Mouse (Mus musculus) limb, embryonic 13.5 days (tissue): ENCODE results near the gene Hdac5. TPM values are rescaled to one million over a fixed set of nuclear protein-coding genes. Genes with fewer than 3 reads are reported as not detected.

Source experiments
- ATAC-seq: fragments of 200-750 bp; cut with Nextera tagmentation; 2 replicates; pipeline ENCODE4 v1.8.0; 2017; ENCODE audit warnings: low read depth, moderate number of reproducible peaks, moderate TSS enrichment; ENCODE audit not compliant: low FRiP score
- H3K27ac ChIP-seq: fragments of 300-500 bp; sonication (generic); 2 replicates; pipeline ENCODE4 v1.5.1; 2015; ENCODE audit warnings: inconsistent platforms, mild to moderate bottlenecking, moderate library complexity
- H3K27me3 ChIP-seq: fragments of 300-500 bp; sonication (generic); 2 replicates; pipeline ENCODE4 v1.6.1; 2015; ENCODE audit warnings: mild to moderate bottlenecking, inconsistent platforms
- H3K36me3 ChIP-seq: fragments of 300-500 bp; sonication (generic); 2 replicates; pipeline ENCODE4 v1.6.1; 2015; ENCODE audit warnings: inconsistent platforms, mild to moderate bottlenecking, moderate library complexity
- H3K4me1 ChIP-seq: fragments of 300-500 bp; sonication (generic); 2 replicates; pipeline ENCODE4 v1.6.1; 2015; ENCODE audit warnings: inconsistent platforms
- H3K4me2 ChIP-seq: fragments of 300-500 bp; sonication (generic); replicated peaks from 2 replicates; pipeline ENCODE4 v1.6.1; 2015; ENCODE audit warnings: inconsistent platforms, mild to moderate bottlenecking, moderate library complexity
- H3K4me3 ChIP-seq: fragments of 300-500 bp; sonication (generic); 2 replicates; pipeline ENCODE4 v1.5.1; 2015; ENCODE audit warnings: moderate library complexity, mild to moderate bottlenecking, inconsistent platforms
- H3K9ac ChIP-seq: fragments of 300-500 bp; sonication (generic); 2 replicates; pipeline ENCODE4 v1.6.1; 2015; ENCODE audit warnings: mild to moderate bottlenecking, inconsistent platforms
- H3K9me3 ChIP-seq: fragments of 300-500 bp; sonication (generic); 2 replicates; pipeline ENCODE4 v1.6.1; 2016; ENCODE audit warnings: inconsistent platforms
- WGBS: fragments of 180-500 bp; shearing (Covaris S2); methylation state at CpG from one replicate; pipeline ENCODE4 v1.1.7; 2015; 5-methylcytosine and 5-hydroxymethylcytosine counted together
- polyA plus RNA-seq: library from polyadenylated mRNA; unstranded; fragments of >200 nt; fragmentation: Nextera tagmentation; extraction: Ambion mirVana; gene quantifications from 2 replicates; pipeline ENCODE4 v1.2.1, GENCODE M21; 2015

The Hdac5 gene
- polyA plus RNA-seq, 1 experiment from 2014 or later: 68.6 TPM

GRCm38 (mm10) chr11:102220451-102220850 is 9.5 kb downstream of the Hdac5 start:
- peaks cover 73% of the 10 kb centered on the region for H3K4me1 ChIP-seq
- H3K27ac ChIP-seq: peak overlapping the region; percentile 22; the same call in 1 of the 2 replicates
- 56% methylated on average over 6 of the region's 6 CpGs for WGBS
- no peaks in the 10 kb centered on the region for H3K9me3 ChIP-seq
- peaks cover 28% of the 10 kb centered on the region for H3K36me3 ChIP-seq
- no peak overlapping the region for H3K4me3 ChIP-seq
- ATAC-seq: no peak
- H3K4me2 ChIP-seq: no peak overlapping the region
- H3K27me3 ChIP-seq: no peaks in the 10 kb centered on the region
- H3K9ac ChIP-seq: no peak overlapping the region

DNA sequence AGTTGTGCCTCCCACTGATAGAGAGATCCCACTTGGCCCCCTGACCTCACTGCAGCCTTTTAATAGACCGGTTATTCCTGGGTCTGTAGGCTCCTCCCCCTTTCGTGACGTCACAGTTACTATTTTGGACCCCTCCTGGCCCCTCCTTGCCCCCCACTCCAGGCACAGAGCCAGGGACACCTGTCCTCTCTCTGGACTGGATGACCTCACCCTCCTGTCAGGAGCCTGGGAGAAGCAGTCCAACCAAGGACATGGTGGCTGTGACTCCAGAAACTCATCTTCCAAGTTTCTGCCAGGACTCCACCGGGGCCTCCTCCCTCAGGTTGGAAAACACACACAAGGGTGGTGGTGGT is 10.0 kb downstream of the Hdac5 start:
- H3K4me1 ChIP-seq: peaks cover 73% of the 10 kb centered on the region
- H3K9ac ChIP-seq: no peak overlapping the region
- no peaks in the 10 kb centered on the region for H3K9me3 ChIP-seq
- peak overlapping the region; percentile 89; the same call in 1 of the 2 replicates for H3K27ac ChIP-seq
- H3K27me3 ChIP-seq: no peaks in the 10 kb centered on the region
- H3K4me2 ChIP-seq: no peak overlapping the region
- 64% methylated on average over 4 of the region's 4 CpGs for WGBS
- ATAC-seq: no peak
- H3K4me3 ChIP-seq: no peak overlapping the region
- H3K36me3 ChIP-seq: peaks cover 28% of the 10 kb centered on the region

- no peak for ATAC-seq
- peak overlapping the region; percentile 67; the same call in 1 of the 2 replicates for H3K9ac ChIP-seq
Observed at GRCm38 (mm10) chr11:102219247-102219993, 10.5 kb downstream of the Hdac5 start.

GRCm38 (mm10) chr11:102218783-102219182 is 11.2 kb downstream of the Hdac5 start:
- peak; percentile 79 for ATAC-seq
- Histone ChIP-seq H3K36me3 (peaks cover 22% of the 10 kb centered on the region), H3K27me3 (no peaks in the 10 kb centered on the region), H3K4me2 (peak overlapping the region; percentile 91), H3K9ac (peak overlapping the region; percentile 67), H3K4me3 (peak overlapping the region; percentile 50), H3K27ac (peak overlapping the region; percentile 89), H3K4me1 (peaks cover 75% of the 10 kb centered on the region), H3K9me3 (no peaks in the 10 kb centered on the region)
- 0% methylated on average over 10 of the region's 10 CpGs for WGBS

More at GRCm38 (mm10) chr11:102219247-102219993, 10.5 kb downstream of the Hdac5 start:
- H3K4me2 ChIP-seq: peak overlapping the region; percentile 91
- peak overlapping the region; percentile 89 for H3K27ac ChIP-seq
- H3K9me3 ChIP-seq: no peaks in the 10 kb centered on the region
- H3K27me3 ChIP-seq: no peaks in the 10 kb centered on the region
- H3K36me3 ChIP-seq: peaks cover 28% of the 10 kb centered on the region
- H3K4me1 ChIP-seq: peaks cover 73% of the 10 kb centered on the region
- peak overlapping the region; percentile 50 for H3K4me3 ChIP-seq
- WGBS: 62% methylated on average over 14 of the region's 14 CpGs

GRCm38 (mm10) chr11:102217876-102218430 is 12.0 kb downstream of the Hdac5 start:
- Histone ChIP-seq H3K36me3 (peaks cover 20% of the 10 kb centered on the region), H3K9ac (peak overlapping the region; percentile 67), H3K27me3 (no peaks in the 10 kb centered on the region), H3K4me1 (peaks cover 74% of the 10 kb centered on the region), H3K4me2 (peak overlapping the region; percentile 91), H3K4me3 (peak overlapping the region; percentile 50), H3K9me3 (no peaks in the 10 kb centered on the region), H3K27ac (peak overlapping the region; percentile 89)
- no peak for ATAC-seq
- 61% methylated on average over 7 of the region's 7 CpGs for WGBS

DNA sequence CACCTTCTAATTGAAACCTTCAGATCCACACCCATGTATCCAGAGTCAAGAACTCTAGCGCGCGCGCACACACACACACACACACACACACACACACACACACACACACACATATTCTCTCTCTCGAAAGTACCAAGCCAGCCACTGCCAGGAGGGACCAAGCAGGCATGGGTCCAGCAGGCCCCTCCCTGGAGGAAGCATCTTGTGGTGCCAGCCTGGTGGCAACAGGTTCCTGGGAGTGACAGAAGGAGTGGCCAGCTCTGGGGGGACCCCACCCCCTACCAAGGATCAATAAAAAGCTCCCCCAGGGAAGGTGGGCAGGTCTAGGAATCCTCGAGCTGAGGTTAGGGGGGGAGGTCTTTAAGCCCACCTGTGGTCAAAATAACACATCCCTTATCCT is 12.6 kb downstream of the Hdac5 start:
- Histone ChIP-seq H3K4me3 (peak overlapping the region; percentile 50), H3K4me1 (peaks cover 71% of the 10 kb centered on the region), H3K9me3 (no peaks in the 10 kb centered on the region), H3K9ac (peak overlapping the region; percentile 50), H3K36me3 (peaks cover 20% of the 10 kb centered on the region), H3K27ac (peak overlapping the region; percentile 89; the same call in 1 of the 2 replicates), H3K27me3 (no peaks in the 10 kb centered on the region), H3K4me2 (peak overlapping the region; percentile 91)
- ATAC-seq: no peak
- 62% methylated on average over 6 of the region's 6 CpGs for WGBS

GRCm38 (mm10) chr11:102216886-102217240 is 13.1 kb downstream of the Hdac5 start:
- Histone ChIP-seq H3K36me3 (peaks cover 16% of the 10 kb centered on the region), H3K27me3 (no peaks in the 10 kb centered on the region), H3K4me3 (peak overlapping the region; percentile 18), H3K9me3 (no peaks in the 10 kb centered on the region), H3K4me1 (peaks cover 77% of the 10 kb centered on the region), H3K27ac (0 out of 2 replicates have a peak overlapping the region, but pooled peaks have one; percentile 65), H3K4me2 (peak overlapping the region; percentile 91), H3K9ac (peak overlapping the region; percentile 50)
- no peak for ATAC-seq
- WGBS: 42% methylated on average over 5 of the region's 5 CpGs

DNA sequence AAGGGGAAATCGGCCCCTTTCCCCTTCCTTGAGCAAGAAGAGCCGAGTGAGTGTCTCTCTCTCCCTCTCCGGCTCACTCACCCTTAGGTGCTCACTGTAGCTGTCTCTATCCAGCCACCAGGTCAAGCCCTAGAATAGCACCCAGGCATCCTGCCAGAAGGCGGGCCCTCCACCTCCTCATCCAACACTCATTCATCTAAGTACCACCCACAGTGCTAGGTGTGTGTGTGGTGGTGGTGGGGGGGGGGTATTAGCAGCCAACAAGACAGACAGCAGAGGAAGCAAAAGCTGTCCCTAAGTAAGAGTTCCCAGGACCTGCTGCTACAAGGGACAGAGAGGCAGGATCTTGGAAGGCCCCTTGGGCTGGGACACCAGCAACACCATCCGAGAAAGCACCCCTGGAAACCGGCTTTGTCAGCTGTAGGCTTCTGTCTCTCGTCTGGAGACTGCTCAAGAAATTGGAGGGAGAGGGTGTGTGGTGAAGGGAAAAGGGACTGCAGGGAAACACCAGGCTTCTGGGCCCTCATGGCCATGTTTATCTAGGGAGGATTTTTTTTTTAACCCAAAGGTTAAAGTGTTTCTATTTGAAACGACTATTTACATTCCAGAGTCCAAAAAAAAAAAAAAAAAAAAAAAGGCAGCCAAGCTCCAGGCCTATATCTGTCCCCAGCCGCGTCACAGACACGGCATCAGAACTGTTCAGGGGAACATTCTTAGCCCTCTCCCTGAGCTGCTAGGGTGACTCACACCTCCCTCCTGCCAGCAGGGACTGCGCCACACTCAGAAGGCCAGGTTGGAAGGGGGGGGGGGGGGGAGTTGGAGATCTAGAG is 13.7 kb downstream of the Hdac5 start:
- Histone ChIP-seq H3K36me3 (peaks cover 15% of the 10 kb centered on the region), H3K27ac (peak overlapping the region; percentile 65; the same call in 1 of the 2 replicates), H3K4me3 (peak overlapping the region; percentile 18; the same call in 1 of the 2 replicates), H3K9me3 (no peaks in the 10 kb centered on the region), H3K4me1 (peaks cover 83% of the 10 kb centered on the region), H3K9ac (peak overlapping the region; percentile 51), H3K4me2 (peak overlapping the region; percentile 91), H3K27me3 (no peaks in the 10 kb centered on the region)
- no peak for ATAC-seq
- 34% methylated on average over 12 of the region's 12 CpGs for WGBS

GRCm38 (mm10) chr11:102215511-102215910 is 14.5 kb downstream of the Hdac5 start:
- Histone ChIP-seq H3K4me2 (peak overlapping the region; percentile 91; the same call in 1 of the 2 replicates), H3K27me3 (no peaks in the 10 kb centered on the region), H3K36me3 (peaks cover 14% of the 10 kb centered on the region), H3K9me3 (no peaks in the 10 kb centered on the region), H3K4me1 (peaks cover 86% of the 10 kb centered on the region), H3K9ac (peak overlapping the region; percentile 51), H3K27ac (peak overlapping the region; percentile 65; the same call in 1 of the 2 replicates), H3K4me3 (no peak overlapping the region)
- ATAC-seq: no peak
- WGBS: 69% methylated on average over 11 of the region's 11 CpGs

- no peak overlapping the region for H3K27ac ChIP-seq
- H3K27me3 ChIP-seq: no peaks in the 10 kb centered on the region
- peaks cover 7% of the 10 kb centered on the region for H3K36me3 ChIP-seq
- no peak overlapping the region for H3K4me3 ChIP-seq
- H3K4me2 ChIP-seq: peak overlapping the region; percentile 19
- no peak for ATAC-seq
- peak overlapping the region; percentile 45 for H3K9ac ChIP-seq
- no peaks in the 10 kb centered on the region for H3K9me3 ChIP-seq
- WGBS: 50% methylated on average over 10 of the region's 10 CpGs
- peaks cover 81% of the 10 kb centered on the region for H3K4me1 ChIP-seq
Observed at GRCm38 (mm10) chr11:102214430-102215156, 15.4 kb downstream of the Hdac5 start.

DNA sequence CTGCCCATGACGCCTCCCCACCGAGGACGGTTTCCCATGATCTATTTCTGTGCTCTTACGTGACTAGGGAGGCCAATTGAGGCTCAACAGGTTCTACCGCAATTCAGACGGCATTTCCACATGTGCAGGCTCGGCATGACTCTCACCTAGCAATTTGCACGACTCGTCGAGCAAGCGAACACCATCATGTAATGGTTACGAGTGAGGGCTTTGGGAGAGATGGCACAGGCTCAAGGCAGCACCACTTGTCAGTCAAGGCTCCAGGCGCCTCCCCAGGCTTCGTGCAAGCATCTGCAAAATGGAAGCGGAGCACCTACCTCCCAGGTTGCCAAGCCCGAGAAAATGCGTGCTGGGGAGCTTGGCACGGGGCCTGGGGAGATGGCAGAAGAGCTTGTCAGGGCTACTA is 18.0 kb downstream of the Hdac5 start:
- peaks cover 7% of the 10 kb centered on the region for H3K36me3 ChIP-seq
- H3K4me3 ChIP-seq: no peak overlapping the region
- no peak overlapping the region for H3K4me2 ChIP-seq
- no peaks in the 10 kb centered on the region for H3K27me3 ChIP-seq
- peaks cover 77% of the 10 kb centered on the region for H3K4me1 ChIP-seq
- no peak overlapping the region for H3K9ac ChIP-seq
- WGBS: 60% methylated on average over 18 of the region's 18 CpGs
- no peak overlapping the region for H3K27ac ChIP-seq
- H3K9me3 ChIP-seq: no peaks in the 10 kb centered on the region
- ATAC-seq: no peak
